Mouse (Mus musculus) WW6 (cell line): ENCODE data around the gene Ifrd2.

Experiments used
- DNase-seq: peaks from one replicate; pipeline ENCODE4 v3.0.0-alpha.2; 2013; ENCODE audit warnings: low read depth, low spot score

Ifrd2 gene

DNA sequence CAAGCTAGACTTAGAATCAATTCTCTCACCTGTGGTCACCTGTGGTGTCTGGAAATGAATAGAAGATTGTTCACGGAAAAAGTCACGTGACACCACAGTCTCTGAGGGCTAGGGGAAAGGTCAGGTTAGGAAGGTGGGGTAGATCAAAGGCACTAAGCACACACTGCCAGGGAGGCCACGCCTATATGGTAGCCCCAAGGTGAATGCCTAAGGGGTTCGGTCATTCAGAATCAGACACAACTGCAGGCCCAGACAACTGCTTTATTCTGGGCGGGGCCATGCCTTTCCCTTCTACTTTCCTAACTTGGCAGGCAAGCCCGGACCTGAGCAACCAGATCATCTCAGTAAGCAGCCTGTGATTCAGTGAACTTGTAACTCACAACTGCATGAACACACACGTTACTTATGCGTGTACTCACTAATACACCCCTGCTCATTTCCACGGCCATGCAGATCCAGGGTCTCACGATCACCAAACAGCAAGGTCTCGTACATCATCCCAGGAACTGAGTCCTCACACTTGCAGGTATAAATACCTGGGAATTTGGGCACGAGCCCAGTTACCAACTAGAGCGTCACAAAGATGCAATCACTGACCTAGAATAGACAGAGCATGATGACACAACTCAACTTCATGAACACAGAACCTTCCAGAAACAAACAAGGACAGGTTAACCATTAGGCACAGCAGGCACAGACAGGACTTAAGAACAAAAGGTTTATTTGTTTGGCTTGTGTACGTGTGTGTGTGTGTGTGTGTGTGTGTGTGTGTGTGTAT is 11.7 kb upstream of the Ifrd2 start:
- no peak for DNase-seq

DNA sequence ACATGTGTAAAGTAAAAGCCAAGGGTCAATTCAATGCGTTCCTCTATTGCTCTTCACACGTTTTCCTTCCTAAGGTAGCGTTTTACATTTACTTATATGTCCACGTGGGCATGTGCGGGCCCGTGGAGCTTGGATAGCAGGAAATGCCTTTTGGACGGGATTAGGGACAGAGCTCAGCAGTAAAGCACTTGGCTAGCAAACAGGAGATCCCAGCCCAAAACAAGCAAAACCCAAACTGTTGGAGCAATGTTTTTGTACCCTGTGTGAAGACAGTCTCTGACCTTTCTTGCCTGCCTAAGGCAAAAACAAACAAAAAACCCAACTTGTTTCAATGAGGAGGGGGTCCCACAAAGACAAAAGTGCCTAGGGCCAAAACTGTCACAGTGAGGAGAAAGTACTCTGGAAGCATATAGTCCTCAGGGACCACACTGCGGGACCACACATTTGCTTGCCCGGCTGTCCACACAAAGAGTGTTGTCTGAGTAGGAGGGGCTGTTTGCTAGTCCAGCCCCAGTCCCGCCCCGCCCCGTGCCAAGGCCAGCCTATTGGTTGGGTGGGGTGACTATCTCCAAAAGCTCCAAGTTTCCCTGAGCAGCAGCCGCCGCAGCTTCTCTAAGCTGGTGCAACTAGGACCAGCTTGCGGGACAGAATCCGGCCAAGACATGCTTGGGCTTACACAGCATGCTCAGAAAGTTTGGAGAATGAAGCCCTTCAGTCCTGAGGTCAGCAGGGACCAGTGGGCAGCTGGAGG is 10.9 kb upstream of the Ifrd2 start, which contains the start of gene Hyal1:
Gene Hyal1, plus strand, starts transcription at position 571 of the 751 bp plus-strand sequence.
- no peak for DNase-seq

DNA sequence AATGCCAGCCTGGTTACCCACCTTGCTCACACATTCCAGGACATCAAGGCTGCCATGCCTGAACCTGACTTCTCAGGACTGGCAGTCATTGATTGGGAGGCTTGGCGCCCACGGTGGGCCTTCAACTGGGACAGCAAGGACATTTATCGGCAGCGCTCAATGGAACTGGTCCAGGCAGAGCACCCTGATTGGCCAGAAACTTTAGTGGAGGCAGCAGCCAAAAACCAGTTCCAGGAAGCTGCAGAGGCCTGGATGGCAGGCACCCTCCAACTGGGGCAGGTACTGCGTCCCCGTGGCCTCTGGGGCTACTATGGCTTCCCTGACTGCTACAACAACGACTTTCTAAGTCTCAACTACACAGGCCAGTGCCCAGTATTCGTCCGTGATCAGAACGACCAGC is 9.6 kb upstream of the Ifrd2 start:
- DNase-seq: no peak

DNA sequence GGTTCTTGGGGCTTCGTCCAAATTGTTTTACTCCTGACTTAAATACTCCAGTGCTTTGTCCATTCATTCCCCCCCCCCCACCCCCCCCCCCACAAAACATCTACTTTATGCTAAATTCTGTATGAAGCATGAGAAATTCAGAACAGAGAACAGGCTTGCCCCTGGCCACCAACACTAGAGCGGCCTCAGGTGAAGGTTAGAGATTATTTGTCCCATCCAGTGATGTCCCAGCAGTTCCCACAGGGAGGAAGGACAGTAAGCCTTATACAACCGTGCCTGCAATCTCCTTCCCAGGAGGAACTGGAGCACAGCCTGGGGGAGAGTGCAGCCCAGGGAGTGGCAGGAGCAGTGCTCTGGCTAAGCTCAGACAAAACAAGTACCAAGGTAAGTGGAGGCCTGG is 8.9 kb upstream of the Ifrd2 start, which contains the start of gene Naa80:
Gene Naa80, plus strand, starts transcription at position 301 of the 400 bp plus-strand sequence.
- no peak for DNase-seq

DNA sequence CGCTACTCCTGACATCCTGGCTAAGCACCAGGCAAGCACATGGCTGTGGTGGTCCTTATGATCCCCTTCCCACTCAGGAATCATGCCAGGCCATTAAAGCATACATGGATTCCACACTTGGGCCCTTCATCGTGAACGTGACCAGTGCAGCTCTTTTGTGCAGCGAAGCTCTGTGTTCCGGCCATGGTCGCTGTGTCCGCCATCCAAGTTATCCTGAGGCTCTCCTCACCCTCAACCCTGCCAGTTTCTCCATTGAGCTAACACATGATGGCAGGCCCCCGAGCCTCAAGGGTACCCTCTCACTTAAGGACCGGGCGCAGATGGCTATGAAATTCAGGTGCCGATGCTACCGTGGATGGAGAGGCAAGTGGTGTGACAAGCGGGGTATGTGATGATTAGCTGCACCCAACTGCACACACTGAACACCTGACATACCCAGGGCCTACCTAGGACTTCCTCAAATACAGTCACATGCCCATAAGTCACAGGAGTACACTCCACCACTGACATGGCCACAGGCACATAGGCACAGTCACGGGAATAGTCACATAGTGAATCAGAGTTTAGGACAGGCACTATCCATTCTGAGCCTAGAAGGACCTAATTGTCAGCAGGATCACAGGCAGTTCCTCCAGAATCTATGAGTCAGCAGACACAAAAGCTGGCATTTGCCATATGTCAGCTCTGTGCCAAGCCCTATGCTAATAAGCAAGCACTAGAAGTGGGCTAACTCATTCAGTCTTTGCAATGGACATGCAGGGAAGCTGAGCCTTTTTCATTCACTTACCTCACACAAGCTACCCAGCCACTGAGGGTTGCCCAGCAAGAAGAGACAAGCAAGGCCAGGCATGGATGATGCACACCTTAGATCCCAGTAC is 8.2 kb upstream of the Ifrd2 start:
- DNase-seq: no peak

DNA sequence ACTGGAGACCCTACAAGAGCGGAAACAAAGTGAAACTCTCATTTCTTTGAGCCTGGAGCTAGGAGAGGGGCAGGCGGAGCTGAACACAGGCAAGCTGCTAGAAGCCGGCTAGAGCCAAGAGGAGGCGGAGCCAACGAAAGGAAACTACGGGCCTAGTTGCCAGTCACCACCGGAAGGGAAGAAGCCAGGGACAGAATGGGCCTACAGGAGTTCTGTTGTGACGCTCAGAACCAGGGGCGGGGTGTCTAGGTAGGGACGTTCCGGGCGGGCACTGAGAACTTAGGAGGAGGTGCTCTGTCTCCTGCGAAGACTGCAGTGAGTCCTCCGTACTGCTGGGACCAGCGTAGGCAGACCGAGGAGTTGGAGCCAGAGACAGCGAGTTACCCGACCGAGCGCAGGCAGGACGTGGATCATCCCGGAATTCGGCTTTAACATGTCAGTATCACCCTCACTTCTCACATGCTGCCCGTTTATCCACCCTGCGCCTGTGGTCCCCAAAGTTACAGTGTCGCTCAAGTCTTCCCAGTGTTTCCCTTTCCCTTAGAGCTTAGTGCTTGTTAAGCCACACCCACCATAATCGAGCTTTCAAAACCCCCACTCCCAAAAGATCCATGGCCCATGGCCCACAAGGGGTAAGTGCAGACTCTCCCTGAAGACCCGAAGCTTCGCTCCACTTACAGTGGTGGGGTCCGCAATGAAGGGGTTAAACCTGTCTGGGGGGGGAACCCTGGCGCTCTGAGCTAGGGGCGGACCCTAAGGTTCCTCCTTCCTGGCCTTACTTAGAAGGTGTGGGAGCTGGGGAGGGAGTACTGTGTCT is 6.7 kb upstream of the Ifrd2 start, which contains the start of gene Hyal3:
Gene Hyal3, plus strand, starts transcription at position 318 of the 817 bp plus-strand sequence.
- DNase-seq: no peak

DNA sequence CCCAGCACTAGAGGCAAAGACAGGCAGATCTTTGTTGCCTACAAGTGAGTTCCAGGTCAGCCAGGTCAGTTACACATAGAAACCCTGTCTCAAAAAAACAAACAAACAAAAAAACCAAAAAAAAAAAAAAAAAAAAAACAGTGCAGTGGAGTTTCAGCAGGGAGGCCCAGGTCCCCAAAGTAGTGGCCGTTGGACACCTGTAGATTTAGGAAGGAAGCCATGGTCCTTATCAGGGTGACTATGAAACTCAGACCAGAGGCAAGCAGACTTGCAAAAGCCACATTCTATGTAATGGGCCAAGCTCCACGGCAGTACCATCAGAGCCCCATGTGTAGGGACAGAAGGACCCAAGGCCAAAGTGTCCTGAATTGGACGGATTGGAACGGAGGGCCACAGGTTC is 5.9 kb upstream of the Ifrd2 start:
- DNase-seq: no peak

DNA sequence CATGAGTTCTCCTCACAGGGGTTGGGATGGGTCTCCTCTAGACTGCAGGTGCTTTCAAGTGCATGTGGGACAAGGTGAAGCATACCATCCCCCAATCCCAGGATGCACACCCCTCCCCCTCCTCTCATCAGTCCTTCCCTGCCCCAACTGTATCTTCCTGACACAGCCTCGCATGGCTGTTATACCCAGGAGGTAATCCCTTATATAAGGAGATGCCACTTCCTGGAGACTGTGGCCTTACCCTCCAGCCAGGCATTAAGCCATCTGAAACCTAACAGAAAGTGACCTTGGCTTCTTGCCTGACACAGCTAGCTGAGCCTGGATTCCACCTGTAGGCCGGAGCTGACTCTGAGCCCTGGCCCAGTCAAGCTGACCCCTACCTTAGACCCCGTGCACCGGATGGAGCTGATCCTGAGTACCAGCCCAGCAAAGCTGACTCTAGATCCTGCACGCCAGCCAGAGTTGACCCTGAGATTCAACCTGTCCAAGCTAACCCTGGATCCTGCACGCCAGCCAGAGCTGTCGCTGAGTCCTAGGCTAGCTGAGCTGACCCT is 4.9 kb upstream of the Ifrd2 start:
- DNase-seq: no peak

DNA sequence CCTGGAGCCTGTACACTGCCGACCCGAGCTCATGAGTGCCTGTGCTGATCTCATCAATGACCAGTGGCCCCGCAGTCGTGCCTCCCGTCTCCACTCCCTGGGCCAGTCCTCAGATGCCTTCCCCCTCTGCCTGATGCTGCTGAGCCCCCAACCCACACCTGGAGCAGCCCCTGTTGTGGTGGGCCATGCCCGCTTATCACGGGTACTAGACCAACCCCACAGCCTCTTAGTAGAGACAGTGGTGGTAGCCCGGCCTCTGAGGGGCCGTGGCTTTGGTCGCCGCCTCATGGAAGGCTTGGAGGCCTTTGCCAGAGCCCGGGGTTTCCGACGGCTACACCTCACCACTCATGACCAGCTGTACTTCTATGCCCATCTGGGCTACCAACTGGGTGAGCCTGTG is 4.3 kb upstream of the Ifrd2 start:
- DNase-seq: no peak

DNA sequence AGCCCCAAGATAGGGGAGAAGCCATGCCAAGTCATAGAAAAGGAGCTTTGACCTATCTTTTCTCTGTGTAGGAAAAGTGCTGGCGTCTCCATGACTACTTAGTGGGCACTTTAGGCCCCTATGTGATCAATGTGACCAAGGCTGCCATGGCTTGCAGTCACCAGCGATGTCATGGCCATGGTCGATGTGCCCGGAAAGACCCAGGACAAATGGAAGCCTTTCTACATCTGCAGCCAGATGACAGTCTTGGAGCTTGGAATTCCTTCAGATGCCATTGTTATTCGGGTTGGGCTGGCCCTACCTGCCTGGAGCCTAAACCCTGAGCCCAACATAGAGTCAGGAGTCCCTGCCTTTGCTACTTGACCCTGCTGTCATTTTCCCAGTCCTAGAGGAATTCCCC is 938 bp upstream of the Ifrd2 start:
- no peak for DNase-seq

DNA sequence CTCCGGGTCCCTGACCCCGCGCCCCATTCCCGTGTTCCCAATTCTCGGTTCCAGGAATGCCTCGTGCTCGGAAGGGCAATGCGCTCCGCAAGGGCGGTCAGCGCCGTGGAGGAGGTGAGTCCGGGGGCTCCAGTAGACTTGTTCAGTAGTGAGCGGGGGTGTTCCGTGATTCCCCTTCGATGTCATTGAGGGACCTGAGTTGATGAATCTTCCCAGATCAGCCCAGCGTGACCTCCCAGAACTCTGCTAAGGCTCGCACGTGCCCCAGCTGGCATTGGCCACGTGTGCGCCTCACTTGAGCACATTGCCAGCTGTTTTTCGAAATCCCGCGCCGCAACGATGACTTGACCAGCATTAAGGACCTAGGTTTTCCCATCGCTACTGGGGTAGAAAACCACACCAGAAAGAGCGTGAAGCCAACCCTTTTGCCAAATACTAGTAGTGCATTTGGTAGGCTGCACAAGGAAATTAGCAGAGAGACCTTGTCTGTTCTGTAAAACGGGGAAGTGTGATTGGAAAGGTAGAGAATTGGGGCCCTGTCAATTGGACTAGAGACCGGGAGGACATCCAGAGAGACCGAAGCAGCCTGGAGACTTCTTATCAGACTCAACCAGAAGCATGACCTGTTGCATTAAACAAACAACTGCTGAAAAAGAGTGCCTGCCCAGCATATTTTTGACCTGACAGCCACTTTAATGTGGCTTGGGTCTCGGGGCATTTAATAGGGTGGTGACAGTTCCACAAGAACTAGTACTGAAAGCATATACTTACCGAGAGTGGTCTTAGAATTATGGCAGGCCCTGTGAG is 594 bp downstream of the Ifrd2 start:
- DNase-seq: no peak

DNA sequence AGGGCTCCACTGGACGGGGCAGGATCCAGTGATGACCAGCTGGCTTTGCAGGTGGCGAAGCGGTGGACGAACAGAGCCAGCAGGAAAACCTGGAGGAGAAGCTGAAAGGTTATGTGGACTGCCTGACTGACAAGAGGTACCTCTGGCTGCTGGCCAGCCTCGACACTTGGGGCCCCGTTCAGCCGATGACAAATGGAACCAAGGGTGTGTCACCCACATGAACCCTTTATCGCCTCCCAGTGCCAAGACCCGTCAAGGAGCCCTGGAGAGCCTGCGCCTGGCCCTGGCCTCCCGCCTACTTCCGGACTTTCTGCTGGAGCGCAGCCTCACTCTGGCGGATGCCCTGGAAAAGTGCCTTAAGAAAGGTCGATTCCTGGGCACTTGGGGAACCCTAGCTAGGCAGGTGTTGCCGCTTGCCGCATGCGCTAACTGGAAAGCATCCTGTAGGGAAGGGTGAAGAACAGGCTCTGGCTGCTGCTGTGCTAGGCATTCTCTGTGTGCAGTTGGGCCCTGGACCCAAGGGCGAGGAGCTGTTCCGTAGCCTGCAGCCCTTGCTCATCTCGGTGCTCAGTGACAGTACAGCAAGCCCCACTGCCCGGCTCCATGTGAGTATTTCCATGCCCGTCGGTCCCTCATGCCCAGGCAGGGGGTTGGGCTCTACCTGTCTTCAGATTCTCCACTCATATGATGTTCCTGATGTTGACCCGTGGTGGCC is 2.8 kb downstream of the Ifrd2 start:
- no peak for DNase-seq

DNA sequence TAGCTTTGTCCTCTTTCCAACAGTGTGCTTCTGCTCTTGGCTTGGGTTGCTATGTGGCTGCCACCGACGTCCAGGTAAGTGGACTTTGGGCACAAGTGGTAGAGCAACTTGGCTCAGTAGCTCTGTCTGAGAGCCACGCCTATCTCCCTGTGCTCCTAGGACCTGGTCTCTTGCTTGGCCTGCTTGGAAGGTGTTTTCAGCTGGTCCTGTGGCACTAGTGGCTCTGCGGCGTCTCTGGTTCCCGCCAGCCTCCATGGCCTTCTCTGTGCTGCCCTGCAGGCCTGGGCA is 3.3 kb downstream of the Ifrd2 start:
- no peak for DNase-seq

DNA sequence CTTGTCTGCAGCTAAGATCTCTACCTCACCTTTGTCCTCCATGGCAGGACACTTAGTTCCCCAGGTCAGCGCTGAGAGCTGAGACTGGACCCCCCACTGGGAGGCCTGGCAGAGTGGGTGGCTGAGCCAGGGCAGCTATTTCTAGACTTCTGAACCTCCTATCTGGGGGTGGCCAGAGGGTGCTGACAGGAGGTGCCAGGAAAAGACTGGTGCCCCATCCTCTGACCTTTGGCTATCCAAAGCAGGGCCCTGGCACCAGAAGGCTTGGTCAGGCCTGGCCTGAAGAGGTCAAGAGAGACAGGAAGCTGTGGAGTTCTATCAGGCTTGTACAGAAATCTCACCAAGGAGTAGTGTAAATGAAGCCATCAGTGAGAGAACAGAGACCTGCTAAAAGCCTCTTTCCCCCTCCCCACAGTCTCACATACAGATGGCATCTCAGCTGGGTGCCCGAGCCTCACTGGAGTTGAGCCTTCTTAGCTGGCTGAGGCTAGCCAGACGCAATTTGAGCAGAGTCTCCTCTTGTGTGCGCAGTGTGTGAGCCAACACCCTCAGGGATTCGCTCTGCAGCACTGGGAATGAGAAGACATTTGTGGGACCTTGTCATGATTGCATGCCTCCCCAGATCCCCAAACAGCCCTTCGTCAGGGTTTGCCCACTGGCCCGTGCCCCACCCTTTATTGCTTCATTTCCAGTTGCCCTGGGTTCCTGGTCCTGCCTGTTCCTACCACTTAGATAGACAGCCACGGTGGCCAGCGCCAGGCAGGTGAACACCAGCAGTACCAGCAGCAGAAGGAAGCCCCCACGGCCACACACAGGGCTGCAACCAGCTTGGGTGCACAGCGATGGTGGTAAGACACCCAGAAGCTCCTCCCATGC is 5.9 kb downstream of the Ifrd2 start:
- DNase-seq: no peak

DNA sequence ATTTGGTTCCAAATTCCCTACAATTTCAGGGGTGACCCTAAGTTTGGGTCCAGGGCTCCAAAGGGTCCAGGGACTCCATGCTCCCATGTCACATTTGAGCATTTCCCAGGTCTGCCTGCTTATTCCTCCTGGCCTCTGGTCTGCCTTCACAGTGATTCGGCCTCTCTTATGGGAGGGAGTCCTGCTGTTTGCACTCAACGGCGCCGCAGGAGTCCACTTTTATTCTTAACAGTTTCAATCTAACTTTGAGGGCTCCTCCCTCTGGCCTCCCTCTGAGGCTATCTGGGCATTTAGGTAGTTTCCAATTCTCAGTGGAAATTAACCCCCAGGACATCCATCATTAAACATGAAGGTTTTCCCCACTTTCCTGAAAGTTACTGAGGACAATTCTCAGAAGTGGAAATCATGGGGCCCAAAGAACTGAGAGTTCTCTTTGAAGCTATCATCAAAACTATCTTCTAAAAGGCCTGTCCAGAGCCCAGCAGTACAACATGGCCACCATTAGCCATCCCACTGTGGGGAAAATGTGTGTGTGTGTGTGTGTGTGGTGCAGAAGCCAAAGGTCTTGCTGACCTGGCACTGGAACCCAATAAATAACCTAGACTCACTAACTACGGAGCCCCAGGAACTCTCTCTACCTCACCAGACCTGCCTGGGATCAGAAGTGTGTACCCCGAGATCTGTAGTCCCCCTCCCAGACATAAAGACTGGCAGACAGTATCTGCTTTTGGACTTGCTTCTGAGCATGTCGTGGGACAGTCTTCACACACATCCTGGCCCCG is 7.0 kb downstream of the Ifrd2 start:
- no peak for DNase-seq

DNA sequence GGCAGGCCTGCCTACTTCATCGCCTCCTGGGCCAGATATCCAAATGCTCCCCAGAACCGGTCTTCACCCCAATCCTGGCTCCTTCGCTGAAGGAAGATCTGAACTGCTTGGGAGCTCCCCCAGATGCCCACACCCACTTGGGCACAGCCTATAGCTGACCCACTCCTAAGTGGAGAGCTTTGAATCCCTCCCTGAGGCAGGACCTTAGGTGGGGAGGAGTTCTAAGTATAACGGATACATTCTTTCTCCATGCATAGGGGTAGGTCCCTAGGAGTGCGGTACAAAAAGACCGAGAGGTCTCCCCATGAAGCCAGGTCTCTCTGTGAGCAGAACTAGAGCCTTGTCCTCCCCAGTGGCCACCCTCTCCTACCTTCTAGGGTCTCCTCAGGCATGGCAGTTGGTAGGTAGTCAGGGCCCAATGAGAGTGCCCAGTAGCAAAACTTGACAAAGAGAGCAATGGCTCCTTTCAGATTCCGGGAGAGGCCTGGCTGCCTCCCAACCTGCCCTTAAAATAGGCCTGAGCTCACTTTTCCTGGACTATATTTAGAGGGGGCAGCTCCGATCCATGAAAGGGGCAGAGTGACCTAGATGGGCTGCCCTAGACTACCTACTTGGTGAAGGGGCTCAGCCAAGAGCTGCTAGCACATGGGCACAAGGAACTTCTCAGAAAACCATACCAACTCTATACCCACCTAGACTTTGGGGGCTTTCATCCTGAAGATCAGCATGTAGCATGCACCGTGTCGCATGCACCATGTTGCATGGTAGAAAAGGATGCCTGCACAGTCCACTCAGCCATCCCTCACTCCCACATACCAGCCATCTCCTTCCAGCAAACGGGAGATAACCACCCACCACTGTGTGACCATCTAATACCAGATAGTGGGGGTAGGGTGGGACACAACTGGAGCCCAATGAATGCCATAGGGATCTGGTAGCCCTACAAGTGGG is 9.5 kb downstream of the Ifrd2 start:
- no peak for DNase-seq

DNA sequence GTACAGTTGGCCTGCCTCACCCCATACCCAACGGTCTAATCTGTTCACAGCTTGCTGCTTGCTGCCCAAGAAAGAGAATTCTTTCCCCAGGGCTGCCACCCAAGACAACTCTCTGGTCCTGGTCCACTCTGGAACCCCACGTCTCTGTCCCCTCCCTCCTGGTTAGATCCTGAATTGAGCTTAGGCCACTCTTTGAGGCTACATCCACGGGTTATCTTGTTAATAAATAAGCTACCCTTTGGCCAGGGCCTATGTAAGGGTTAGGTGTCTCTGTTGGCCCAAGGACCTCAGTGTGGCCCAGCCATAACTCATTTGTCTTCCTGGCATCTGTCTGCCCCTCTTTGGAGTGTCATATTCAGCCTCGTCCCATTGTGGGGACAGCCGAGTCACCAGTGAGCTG is 10.9 kb downstream of the Ifrd2 start:
- no peak for DNase-seq
